Mouse (Mus musculus): ENCODE results near the gene Lrmda.

Gene Lrmda

GRCm38 (mm10) chr14:22093124-22093523, 73.6 kb downstream of the Lrmda start:
- DNase-seq (ENCODE audit: low spot score) = no peak

GRCm38 (mm10) chr14:22101961-22102805, 82.7 kb downstream of the Lrmda start:
- no peak for DNase-seq (ENCODE audit: low spot score)

GRCm38 (mm10) chr14:22105855-22106254, 86.3 kb downstream of the Lrmda start:
- no peak for DNase-seq (ENCODE audit: low spot score)

GRCm38 (mm10) chr14:22106777-22107176, 87.3 kb downstream of the Lrmda start:
- DNase-seq (ENCODE audit: low spot score) = no peak

GRCm38 (mm10) chr14:22109423-22109822, 89.9 kb downstream of the Lrmda start:
- DNase-seq (ENCODE audit: low spot score) = no peak

GRCm38 (mm10) chr14:22113463-22114361, 94.2 kb downstream of the Lrmda start:
- no peak for DNase-seq (ENCODE audit: low spot score)

- DNase-seq (ENCODE audit: low spot score) = peak; percentile 48
Observed at GRCm38 (mm10) chr14:22114651-22115351, 95.3 kb downstream of the Lrmda start.

- DNase-seq (ENCODE audit: low spot score) = no peak
Observed at GRCm38 (mm10) chr14:22118096-22118495, 98.6 kb downstream of the Lrmda start.

- no peak for DNase-seq (ENCODE audit: low spot score)
Observed at GRCm38 (mm10) chr14:22118512-22118911, 99.0 kb downstream of the Lrmda start.

GRCm38 (mm10) chr14:22126276-22126675, 106.8 kb downstream of the Lrmda start:
- no peak for DNase-seq (ENCODE audit: low spot score)

GRCm38 (mm10) chr14:22126859-22127258, 107.3 kb downstream of the Lrmda start:
- no peak for DNase-seq (ENCODE audit: low spot score)

GRCm38 (mm10) chr14:22130950-22131585, 111.6 kb downstream of the Lrmda start:
- DNase-seq (ENCODE audit: low spot score) = no peak

- no peak for DNase-seq (ENCODE audit: low spot score)
Observed at GRCm38 (mm10) chr14:22139281-22139680, 119.8 kb downstream of the Lrmda start.

- DNase-seq (ENCODE audit: low spot score) = no peak
Observed at GRCm38 (mm10) chr14:22144014-22144413, 124.5 kb downstream of the Lrmda start.

GRCm38 (mm10) chr14:22145863-22146262, 126.4 kb downstream of the Lrmda start:
- DNase-seq (ENCODE audit: low spot score) = no peak

- no peak for DNase-seq (ENCODE audit: low spot score)
Observed at GRCm38 (mm10) chr14:22146508-22147044, 127.1 kb downstream of the Lrmda start.

- no peak for DNase-seq (ENCODE audit: low spot score)
Observed at GRCm38 (mm10) chr14:22147341-22148024, 128.0 kb downstream of the Lrmda start.

- no peak for DNase-seq (ENCODE audit: low spot score)
Observed at GRCm38 (mm10) chr14:22152701-22153100, 133.2 kb downstream of the Lrmda start.

GRCm38 (mm10) chr14:22154096-22154495, 134.6 kb downstream of the Lrmda start:
- DNase-seq (ENCODE audit: low spot score) = no peak

- no peak for DNase-seq (ENCODE audit: low spot score)
Observed at GRCm38 (mm10) chr14:22155034-22155433, 135.5 kb downstream of the Lrmda start.

GRCm38 (mm10) chr14:22155512-22156026, 136.1 kb downstream of the Lrmda start:
- DNase-seq (ENCODE audit: low spot score) = no peak

All from ovary, postnatal 14 days (tissue).